Comparison of ENCODE assay signal across 14 mouse cellular contexts in the genomic region with DNA sequence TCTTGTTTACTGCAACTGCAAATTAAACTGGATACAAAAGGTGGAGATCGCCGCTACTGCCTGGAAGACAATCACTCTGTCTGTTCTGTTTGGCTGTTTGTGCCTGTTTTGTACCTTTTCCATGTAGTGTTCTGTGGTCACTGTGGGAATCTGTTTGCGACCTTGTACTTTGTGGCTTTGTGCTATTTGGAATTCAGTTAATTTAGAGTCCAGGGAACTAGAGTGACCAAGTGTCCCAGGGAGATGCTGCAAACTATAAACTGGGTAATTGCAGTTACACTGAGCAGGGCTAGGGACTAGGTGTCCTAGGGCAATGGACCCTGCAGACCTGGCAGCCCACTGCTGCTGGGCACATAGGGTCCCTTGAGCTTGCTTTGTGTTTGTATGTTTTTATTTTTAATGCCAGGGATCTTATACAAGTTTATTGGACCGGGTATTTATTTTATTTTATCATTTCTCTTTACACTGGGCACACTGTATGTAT.
DNase-seq lines count a peak whose midpoint lies in the region; ATAC-seq and TF ChIP-seq lines count a peak whose summit lies in the region.
"Had no signal": no experiment of that assay in that cellular context is flagged by ENCODE, and none has a peak within 500 bp of the region (broad histone marks: within the 10 kb centered on the region; RNA-seq: fewer than 3 reads in every experiment).

No protein-coding gene starts in this region.

- no peak for TF ChIP-seq CTCF in E14TG2a.4 (conservative IDR thresholded peaks at IDR 0.05; ENCODE audit: low read length)

- no peak for DNase-seq in midbrain, embryonic 14.5 days
- no peak for DNase-seq in kidney, postnatal 10 days
- DNase-seq in lung, postnatal 10 days: no peak
- no peak for DNase-seq in heart, postnatal 14 days
- DNase-seq in urinary bladder, adult 18-20 months (ENCODE audit: low spot score in 2 of 2): no peak
- DNase-seq: adrenal gland, adult 8-10 months; cerebellum, adult 9-10 months; lung, adult 18-20 months; lung, postnatal 4 days; thymus, adult 18-20 months had no signal

- peak overlapping the region; percentile 84 for H3K27ac ChIP-seq in forebrain, embryonic 12.5 days
- peak overlapping the region; percentile 85 for H3K27ac ChIP-seq in hindbrain, embryonic 13.5 days
- H3K27ac ChIP-seq in midbrain, embryonic 14.5 days (replicated peaks; ENCODE audit: low read depth, low read length): peak overlapping the region; percentile 77
- H3K27ac ChIP-seq: kidney, embryonic 15.5 days had no signal

- no peaks in the 10 kb centered on the region for H3K9me3 ChIP-seq in E14TG2a.4 (ENCODE audit: low read length)
- H3K9me3 ChIP-seq in forebrain, embryonic 12.5 days: no peaks in the 10 kb centered on the region
- no peaks in the 10 kb centered on the region for H3K9me3 ChIP-seq in hindbrain, embryonic 13.5 days
- no peaks in the 10 kb centered on the region for H3K9me3 ChIP-seq in midbrain, embryonic 14.5 days (ENCODE audit: control insufficient read depth, low read length)
- H3K9me3 ChIP-seq: kidney, embryonic 15.5 days had no signal

- H3K4me1 ChIP-seq in E14TG2a.4 (replicated peaks; ENCODE audit: low read depth, low read length): peaks cover 64% of the 10 kb centered on the region
- H3K4me1 ChIP-seq in forebrain, embryonic 12.5 days: peaks cover 24% of the 10 kb centered on the region
- peaks cover 32% of the 10 kb centered on the region for H3K4me1 ChIP-seq in hindbrain, embryonic 13.5 days (replicated peaks)
- 0 out of 2 replicates have a peak, but pooled peaks cover 13% of the 10 kb centered on the region for H3K4me1 ChIP-seq in midbrain, embryonic 14.5 days (ENCODE audit: control insufficient read depth, insufficient read depth, low read length)

- peak overlapping the region; percentile 32; the same call in 1 of the 2 replicates for H3K4me2 ChIP-seq in forebrain, embryonic 12.5 days
- H3K4me2 ChIP-seq in hindbrain, embryonic 13.5 days: no peak overlapping the region
- H3K4me2 ChIP-seq in midbrain, embryonic 14.5 days (ENCODE audit: low read length): no peak overlapping the region
- H3K4me2 ChIP-seq: kidney, embryonic 15.5 days had no signal

- ATAC-seq in forebrain, embryonic 12.5 days (ENCODE audit: low FRiP score): 0 out of 2 replicates have a peak, but pooled peaks have one; percentile 40
- ATAC-seq in hindbrain, embryonic 13.5 days (ENCODE audit: low FRiP score): peak; percentile 58
- no peak for ATAC-seq in midbrain, embryonic 14.5 days (ENCODE audit: low FRiP score, low TSS enrichment)

- intact Hi-C loops in heart, postnatal 14 days (cut with DNase I): no loop called here

- WGBS in forebrain, embryonic 12.5 days: 43% methylated on average over 4 of the region's 4 CpGs
- 60% methylated on average over 4 of the region's 4 CpGs for WGBS in hindbrain, embryonic 13.5 days
- 82% methylated on average over 4 of the region's 4 CpGs for WGBS in midbrain, embryonic 14.5 days

- peak overlapping the region; percentile 23; the same call in 1 of the 2 replicates for H3K4me3 ChIP-seq in E14TG2a.4 (replicated peaks; ENCODE audit: low read length)
- H3K4me3 ChIP-seq in forebrain, embryonic 12.5 days (replicated peaks): no peak overlapping the region
- H3K4me3 ChIP-seq in hindbrain, embryonic 13.5 days: no peak overlapping the region
- H3K4me3 ChIP-seq in midbrain, embryonic 14.5 days (replicated peaks; ENCODE audit: low read depth, low read length): no peak overlapping the region
- H3K4me3 ChIP-seq: kidney, embryonic 15.5 days had no signal

- no peaks in the 10 kb centered on the region for H3K27me3 ChIP-seq in E14TG2a.4 (ENCODE audit: insufficient read depth, low read length)
- H3K27me3 ChIP-seq in forebrain, embryonic 12.5 days: no peaks in the 10 kb centered on the region
- H3K27me3 ChIP-seq in hindbrain, embryonic 13.5 days: no peaks in the 10 kb centered on the region
- H3K27me3 ChIP-seq in midbrain, embryonic 14.5 days (ENCODE audit: control insufficient read depth, insufficient read depth, low read length): no peaks in the 10 kb centered on the region
- H3K27me3 ChIP-seq: kidney, embryonic 15.5 days had no signal

- 0 out of 2 replicates have a peak, but pooled peaks cover 6% of the 10 kb centered on the region for H3K36me3 ChIP-seq in E14TG2a.4 (ENCODE audit: insufficient read depth, low read length)
- peaks cover 42% of the 10 kb centered on the region for H3K36me3 ChIP-seq in forebrain, embryonic 12.5 days (replicated peaks)
- H3K36me3 ChIP-seq in hindbrain, embryonic 13.5 days: peaks cover 35% of the 10 kb centered on the region
- peaks cover 39% of the 10 kb centered on the region for H3K36me3 ChIP-seq in midbrain, embryonic 14.5 days (ENCODE audit: control insufficient read depth, insufficient read depth, low read length)

- 0 out of 2 replicates have a peak overlapping the region, but pooled peaks have one; percentile 0 for H3K9ac ChIP-seq in forebrain, embryonic 12.5 days
- no peak overlapping the region for H3K9ac ChIP-seq in hindbrain, embryonic 13.5 days
- H3K9ac ChIP-seq in midbrain, embryonic 14.5 days (replicated peaks; ENCODE audit: low read length): no peak overlapping the region
- H3K9ac ChIP-seq: kidney, embryonic 15.5 days had no signal
